Mouse (Mus musculus) cerebellum, adult 2 months (tissue): ENCODE data around the gene Uck1. TPM values are rescaled to one million over a fixed set of nuclear protein-coding genes. Genes with fewer than 3 reads are reported as not detected.

Experiments used
- DNase-seq, 2 experiments: peaks; one replicate each; pipeline ENCODE4 v3.0.0; 2021
- H3K27ac ChIP-seq: fragments of 200-500 bp; 2 replicates; pipeline ENCODE4 v1.5.1; 2012; ENCODE audit warnings: low read length, control low read depth, inconsistent platforms; ENCODE audit not compliant: insufficient read depth
- H3K27me3 ChIP-seq: fragments of 200-500 bp; 2 replicates; pipeline ENCODE4 v1.6.1; 2012; ENCODE audit warnings: inconsistent platforms, mild to moderate bottlenecking, low read length, moderate library complexity; ENCODE audit not compliant: control insufficient read depth, insufficient read depth
- H3K4me1 ChIP-seq: fragments of 200-500 bp; 2 replicates; pipeline ENCODE4 v1.6.1; 2011; ENCODE audit warnings: low read length; ENCODE audit not compliant: control insufficient read depth, insufficient read depth
- H3K4me3 ChIP-seq: fragments of 200-500 bp; replicated peaks from 2 replicates; pipeline ENCODE3; 2011; ENCODE audit warnings: mild to moderate bottlenecking, low read depth, low read length, control low read depth; ENCODE audit not compliant: insufficient read depth
- CTCF ChIP-seq: fragments of 200-500 bp; IDR thresholded peaks from 2 replicates; pipeline ENCODE4 v1.5.1; 2011; ENCODE audit warnings: low read depth, mild to moderate bottlenecking, control low read depth, low read length, moderate library complexity, borderline replicate concordance; ENCODE audit not compliant: insufficient read depth
- POLR2A ChIP-seq: fragments of 200-500 bp; IDR thresholded peaks from 2 replicates; pipeline ENCODE4 v1.6.1; 2011; ENCODE audit warnings: low read length, control low read depth, borderline replicate concordance; ENCODE audit not compliant: insufficient read depth
- WGBS: fragments of 180-500 bp; shearing (Covaris S2); methylation state at CpG from one replicate; pipeline ENCODE4 v1.1.7; 2018; 5-methylcytosine and 5-hydroxymethylcytosine counted together
- polyA plus RNA-seq: library from polyadenylated mRNA; depleted of rRNA; stranded (reverse); fragments of >200 nt; gene quantifications from 2 replicates; pipeline ENCODE4 v1.2.3, GENCODE M21; 2012

Gene Uck1
- polyA plus RNA-seq, 1 experiment: 72.0 TPM

GRCm38 (mm10) chr2:32253352-32253751 lies 6.6 kb downstream of the Uck1 start:
- Histone ChIP-seq H3K4me3 (no peak overlapping the region), H3K4me1 (peaks cover 31% of the 10 kb centered on the region), H3K27me3 (no peaks in the 10 kb centered on the region), H3K27ac (no peak overlapping the region)
- WGBS: 100% methylated on average over 1 of the region's 1 CpGs
- no peak for TF ChIP-seq POLR2A
- TF ChIP-seq CTCF: no peak
- DNase-seq: no peak

- WGBS: 65% methylated on average over 5 of the region's 5 CpGs
- no peak for TF ChIP-seq POLR2A
- TF ChIP-seq CTCF: no peak
- Histone ChIP-seq H3K4me3 (no peak overlapping the region), H3K4me1 (peaks cover 35% of the 10 kb centered on the region), H3K27me3 (no peaks in the 10 kb centered on the region), H3K27ac (no peak overlapping the region)
- peak in 1 of 2 experiments; percentile 11 for DNase-seq
Measured at GRCm38 (mm10) chr2:32252658-32253057, 7.3 kb downstream of the Uck1 start.

- H3K4me1 ChIP-seq: peaks cover 35% of the 10 kb centered on the region
- H3K27me3 ChIP-seq: no peaks in the 10 kb centered on the region
- 55% methylated on average over 12 of the region's 12 CpGs for WGBS
- TF ChIP-seq POLR2A (no peak), CTCF (no peak)
- no peak overlapping the region for H3K4me3 ChIP-seq
- peak in 1 of 2 experiments; percentile 53 for DNase-seq
- H3K27ac ChIP-seq: no peak overlapping the region
Measured at GRCm38 (mm10) chr2:32251791-32252527, 8.0 kb downstream of the Uck1 start.

- H3K27me3 ChIP-seq: no peaks in the 10 kb centered on the region
- DNase-seq: no peak
- no peak overlapping the region for H3K4me3 ChIP-seq
- no peak overlapping the region for H3K27ac ChIP-seq
- 46% methylated on average over 10 of the region's 10 CpGs for WGBS
- peaks cover 35% of the 10 kb centered on the region for H3K4me1 ChIP-seq
- TF ChIP-seq CTCF: no peak
- TF ChIP-seq POLR2A: no peak
Measured at GRCm38 (mm10) chr2:32248377-32249361, 11.3 kb downstream of the Uck1 start.

- DNase-seq: no peak
- no peak overlapping the region for H3K4me3 ChIP-seq
- no peaks in the 10 kb centered on the region for H3K27me3 ChIP-seq
- WGBS: 83% methylated on average over 4 of the region's 4 CpGs
- H3K27ac ChIP-seq: no peak overlapping the region
- no peak for TF ChIP-seq POLR2A
- no peak for TF ChIP-seq CTCF
- H3K4me1 ChIP-seq: peaks cover 27% of the 10 kb centered on the region
Measured at GRCm38 (mm10) chr2:32246741-32247140, 13.2 kb downstream of the Uck1 start.

GRCm38 (mm10) chr2:32242986-32243385 lies 17.0 kb downstream of the Uck1 start:
- Histone ChIP-seq H3K27me3 (no peaks in the 10 kb centered on the region), H3K4me1 (peaks cover 4% of the 10 kb centered on the region; the same call in 1 of the 2 replicates), H3K4me3 (no peak overlapping the region), H3K27ac (no peak overlapping the region)
- no peak for DNase-seq
- no peak for TF ChIP-seq POLR2A
- no peak for TF ChIP-seq CTCF
- WGBS: 91% methylated on average over 4 of the region's 4 CpGs

- H3K27me3 ChIP-seq: no peaks in the 10 kb centered on the region
- no peak for DNase-seq
- H3K4me3 ChIP-seq: no peak overlapping the region
- H3K27ac ChIP-seq: no peak overlapping the region
- no peak for TF ChIP-seq POLR2A
- TF ChIP-seq CTCF: no peak
- 86% methylated on average over 5 of the region's 5 CpGs for WGBS
- no peaks in the 10 kb centered on the region for H3K4me1 ChIP-seq
Measured at GRCm38 (mm10) chr2:32240591-32240990, 19.4 kb downstream of the Uck1 start.
